Mouse (Mus musculus) 416B (cell line): ENCODE results near the gene Slc25a54.

Source experiments
- DNase-seq: peaks from one replicate; pipeline ENCODE4 v3.0.0; 2011; ENCODE audit warnings: low read depth

Gene Slc25a54

DNA sequence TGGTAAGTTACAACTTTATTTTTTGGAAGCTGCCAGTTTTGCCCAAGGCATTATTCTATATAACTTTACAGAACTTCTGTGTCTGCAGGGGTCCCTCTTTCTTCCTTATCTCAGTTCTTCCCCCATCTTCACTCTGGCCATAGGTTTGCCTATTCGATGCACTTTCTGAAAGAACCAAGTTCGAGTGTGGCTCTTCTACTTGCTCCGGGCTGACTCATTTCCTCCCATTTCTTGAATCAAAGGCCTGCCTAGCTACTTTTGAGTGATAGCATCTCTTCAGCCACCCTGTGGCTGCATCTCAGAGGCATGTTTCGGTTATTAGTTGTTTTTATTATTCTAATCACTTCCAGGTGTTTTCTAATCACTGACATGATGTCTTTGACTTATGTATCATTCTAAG is 43.8 kb downstream of the Slc25a54 start:
- DNase-seq, result peak; percentile 85

GRCm38 (mm10) chr3:109125531-109125930 is 45.3 kb downstream of the Slc25a54 start:
- DNase-seq, result peak; percentile 11

- DNase-seq, result peak; percentile 13
These were observed 49.5 kb downstream of the Slc25a54 start for GRCm38 (mm10) chr3:109129768-109130167.

DNA sequence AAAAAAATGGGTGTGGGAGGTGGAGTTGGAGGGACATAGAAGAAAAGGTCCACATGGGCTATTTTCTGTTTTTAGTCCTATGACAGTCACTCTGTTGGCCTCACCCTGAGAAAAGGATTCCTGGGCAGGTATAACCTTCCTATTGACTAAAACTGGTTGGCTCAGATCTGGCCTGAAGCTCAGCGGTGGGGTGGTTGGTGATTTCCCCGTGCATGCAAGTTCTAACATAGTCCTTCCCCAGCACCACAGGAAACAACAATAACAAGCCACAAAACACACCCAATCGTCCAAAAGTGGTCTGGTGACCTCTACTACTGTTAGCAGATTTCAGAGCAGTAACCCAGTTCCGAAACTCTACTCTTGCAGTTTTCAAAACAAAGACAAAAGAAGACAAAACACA is 52.7 kb downstream of the Slc25a54 start:
- no peak for DNase-seq

DNA sequence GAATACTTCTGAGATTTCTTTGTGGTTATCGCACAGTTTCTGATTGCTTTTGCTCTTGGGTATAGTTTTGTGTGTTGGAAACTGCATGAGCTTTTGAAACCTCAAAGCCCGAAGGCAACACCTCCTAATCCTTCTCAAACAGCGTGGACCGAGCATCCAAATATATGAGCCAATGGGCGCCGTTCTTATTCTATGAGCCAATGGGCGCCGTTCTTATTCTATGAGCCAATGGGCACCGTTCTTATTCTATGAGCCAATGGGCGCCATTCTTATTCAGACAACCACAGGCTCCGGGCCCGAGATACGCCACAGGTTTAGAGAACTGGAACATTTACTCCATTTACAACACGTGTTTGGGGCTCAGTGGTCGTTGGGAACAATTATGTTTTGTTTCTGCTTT is 53.8 kb downstream of the Slc25a54 start:
- DNase-seq, result no peak

DNA sequence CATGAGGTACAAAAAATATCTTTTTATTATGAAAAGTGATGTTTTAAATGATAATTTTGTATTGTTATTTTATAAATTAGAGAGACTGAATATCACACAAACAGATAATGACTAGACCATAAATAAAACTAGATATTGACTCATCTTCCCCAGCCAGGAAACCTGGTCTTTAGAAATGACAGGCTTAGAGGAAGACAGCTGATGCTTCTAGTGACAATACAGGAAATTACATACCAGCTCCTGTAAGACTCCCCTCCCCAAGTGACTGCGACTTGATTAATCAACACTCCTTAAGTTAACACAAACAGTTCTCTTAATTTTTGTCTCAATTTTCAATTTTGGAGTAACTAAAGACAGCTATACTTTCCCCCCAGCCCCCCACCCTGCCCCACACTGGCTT is 55.1 kb downstream of the Slc25a54 start:
- peak; percentile 67 for DNase-seq

DNA sequence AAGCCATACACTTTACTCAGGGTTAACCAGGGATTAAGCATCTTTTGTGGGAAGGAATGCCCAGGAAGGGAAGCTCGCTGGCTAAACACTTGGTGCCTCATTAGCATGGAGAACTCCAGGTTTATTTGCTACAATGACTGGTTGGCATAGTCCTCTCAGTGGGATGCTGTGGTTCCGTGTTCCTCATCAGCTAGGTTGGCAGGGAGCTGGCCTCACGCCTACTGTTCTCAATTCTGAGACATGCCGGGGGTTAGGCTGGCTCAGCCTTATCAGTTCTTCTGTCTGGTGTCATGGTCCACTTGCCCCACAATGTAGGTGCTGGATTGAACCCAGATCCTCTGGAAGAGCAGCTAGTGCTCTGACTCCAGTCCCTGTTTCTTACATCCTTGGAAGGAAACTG is 72.3 kb downstream of the Slc25a54 start:
- no peak for DNase-seq

DNA sequence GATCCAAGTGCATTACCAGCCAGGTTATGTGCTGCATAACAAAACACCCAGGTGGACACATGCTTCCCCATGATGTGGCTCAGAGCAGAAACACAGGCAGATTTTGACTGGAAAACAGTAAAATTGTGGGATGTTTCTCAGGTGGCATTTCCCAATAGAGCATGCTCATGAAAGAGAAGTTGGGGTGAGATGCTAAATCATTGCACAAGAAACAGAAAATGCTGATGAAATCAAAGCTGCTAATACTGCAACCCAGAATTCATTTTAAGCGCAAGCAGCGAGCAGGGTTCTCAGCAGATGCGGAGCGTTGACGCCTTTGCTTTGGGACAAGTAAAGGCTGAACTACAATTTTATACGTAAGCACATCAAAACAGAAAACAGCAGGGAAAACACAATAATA is 73.1 kb downstream of the Slc25a54 start:
- DNase-seq, result peak; percentile 54

GRCm38 (mm10) chr3:109155926-109156669 is 75.8 kb downstream of the Slc25a54 start:
- peak; percentile 57 for DNase-seq

DNA sequence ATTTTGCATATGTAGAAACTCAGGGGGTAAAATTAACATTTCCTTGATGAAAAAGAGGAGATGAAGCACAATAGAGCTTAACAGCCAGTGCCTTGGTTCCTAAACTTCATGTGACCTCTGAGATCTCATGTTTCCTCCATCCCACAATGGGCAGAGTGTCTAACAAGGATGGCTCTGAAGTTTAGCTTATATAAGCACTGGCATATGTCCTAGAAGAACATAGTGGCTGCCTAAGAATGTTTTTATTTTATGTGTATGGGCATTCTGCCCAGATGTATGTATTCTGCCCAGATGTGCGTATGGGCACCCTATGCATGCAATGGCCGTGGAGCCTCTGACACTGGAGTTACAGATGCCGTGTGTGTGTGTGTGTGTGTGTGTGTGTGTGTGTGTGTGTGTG is 77.2 kb downstream of the Slc25a54 start:
- no peak for DNase-seq

GRCm38 (mm10) chr3:109164088-109164487 is 83.8 kb downstream of the Slc25a54 start:
- no peak for DNase-seq

DNA sequence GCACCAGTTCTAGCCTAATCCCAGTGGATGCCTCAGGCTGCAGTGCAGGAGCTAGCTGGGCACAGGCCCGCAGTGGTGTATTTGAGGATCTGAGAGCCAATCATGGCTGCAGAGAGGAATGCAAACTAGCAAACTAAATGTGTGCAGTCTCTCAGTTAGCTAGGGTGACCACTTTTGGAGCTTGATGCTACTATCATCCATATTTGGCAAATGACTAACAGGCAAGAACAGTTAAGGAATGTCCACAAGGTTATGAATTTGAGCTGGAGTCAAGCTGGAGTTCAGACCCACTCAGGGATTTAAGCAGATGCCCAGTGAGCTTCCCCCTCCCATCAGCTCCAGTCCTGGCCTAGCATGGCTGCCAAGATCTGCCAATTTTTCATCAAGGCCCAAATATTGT is 84.4 kb downstream of the Slc25a54 start:
- no peak for DNase-seq

- DNase-seq, result peak; percentile 97
These were observed 85.1 kb downstream of the Slc25a54 start for GRCm38 (mm10) chr3:109165214-109165829.
